Mouse (Mus musculus) CD4-positive, CD25-positive, alpha-beta regulatory T cell, adult 2 months (primary cell): Measurements from ENCODE around the gene Cyp2b10.
"Not testable (repeated sequence)": the region's sequence is repeated elsewhere in the genome, so short reads cannot be mapped to it uniquely, and the experiment has no call there.

ENCODE experiments used
- DNase-seq: peaks from one replicate; pipeline ENCODE4 v3.0.0-alpha.2; 2012; ENCODE audit warnings: low read depth, low spot score

Gene Cyp2b10

GRCm38 (mm10) chr7:25897411-25897810 lies at the start of gene Cyp2b10:
Cyp2b10 (plus strand) TSS chr7:25897620.
- DNase-seq = no peak

GRCm38 (mm10) chr7:25847722-25848443 lies 49.5 kb upstream of the Cyp2b10 start:
- DNase-seq = peak; percentile 92

- DNase-seq = no peak
These were observed 49.0 kb upstream of the Cyp2b10 start for GRCm38 (mm10) chr7:25848444-25848812.

- DNase-seq = peak; percentile 85
These were observed 42.3 kb upstream of the Cyp2b10 start for GRCm38 (mm10) chr7:25855082-25855481.

- DNase-seq = peak; percentile 67
These were observed 37.2 kb upstream of the Cyp2b10 start for GRCm38 (mm10) chr7:25859962-25860870.

GRCm38 (mm10) chr7:25862365-25862764 lies 35.1 kb upstream of the Cyp2b10 start:
- DNase-seq = no peak

GRCm38 (mm10) chr7:25863756-25864155 lies 33.7 kb upstream of the Cyp2b10 start:
- DNase-seq = no peak

GRCm38 (mm10) chr7:25864861-25865260 lies 32.6 kb upstream of the Cyp2b10 start:
- DNase-seq = no peak

- DNase-seq = peak; percentile 44
These were observed 27.6 kb upstream of the Cyp2b10 start for GRCm38 (mm10) chr7:25869789-25870188.

GRCm38 (mm10) chr7:25872624-25873023 lies 24.8 kb upstream of the Cyp2b10 start:
- DNase-seq = no peak

- DNase-seq = no peak
These were observed 18.7 kb upstream of the Cyp2b10 start for GRCm38 (mm10) chr7:25878735-25879134.

GRCm38 (mm10) chr7:25880721-25881120 lies 16.7 kb upstream of the Cyp2b10 start:
- not testable (repeated sequence) for DNase-seq

- no peak for DNase-seq
These were observed 13.1 kb upstream of the Cyp2b10 start for GRCm38 (mm10) chr7:25884272-25884671.

GRCm38 (mm10) chr7:25887758-25888157 lies 9.7 kb upstream of the Cyp2b10 start:
- no peak for DNase-seq

- DNase-seq = no peak
These were observed 4.3 kb upstream of the Cyp2b10 start for GRCm38 (mm10) chr7:25893159-25893558.

GRCm38 (mm10) chr7:25895162-25895561 lies 2.3 kb upstream of the Cyp2b10 start:
- no peak for DNase-seq

- DNase-seq = no peak
These were observed 644 bp downstream of the Cyp2b10 start for GRCm38 (mm10) chr7:25898064-25898463.

- no peak for DNase-seq
These were observed 4.8 kb downstream of the Cyp2b10 start for GRCm38 (mm10) chr7:25902061-25902690.

- DNase-seq = no peak
These were observed 5.7 kb downstream of the Cyp2b10 start for GRCm38 (mm10) chr7:25903156-25903555.

- peak; percentile 28 for DNase-seq
These were observed 6.6 kb downstream of the Cyp2b10 start for GRCm38 (mm10) chr7:25904066-25904465.

GRCm38 (mm10) chr7:25904489-25904888 lies 7.1 kb downstream of the Cyp2b10 start:
- DNase-seq = no peak

- no peak for DNase-seq
These were observed 10.0 kb downstream of the Cyp2b10 start for GRCm38 (mm10) chr7:25907380-25907779.
